Mouse (Mus musculus) liver, embryonic 13.5 days (tissue): ENCODE measurements around the gene Zhx3. TPM values are rescaled to one million over a fixed set of nuclear protein-coding genes. Genes with fewer than 3 reads are reported as not detected.

Source experiments
- ATAC-seq: fragments of 200-750 bp; cut with Nextera tagmentation; 2 replicates; pipeline ENCODE4 v1.8.0; 2017; ENCODE audit warnings: low read depth, mild to moderate bottlenecking, moderate number of reproducible peaks, moderate library complexity
- DNase-seq: peaks from one replicate; pipeline ENCODE4 v3.0.0; 2022
- H3K27ac ChIP-seq: fragments of 300-500 bp; sonication (generic); 2 replicates; pipeline ENCODE4 v1.5.1; 2015; ENCODE audit warnings: moderate library complexity, mild to moderate bottlenecking, inconsistent platforms
- H3K27me3 ChIP-seq: fragments of 300-500 bp; sonication (generic); 2 replicates; pipeline ENCODE4 v1.6.1; 2015; ENCODE audit warnings: mild to moderate bottlenecking, inconsistent platforms
- H3K36me3 ChIP-seq: fragments of 300-500 bp; sonication (generic); 2 replicates; pipeline ENCODE4 v1.6.1; 2015; ENCODE audit warnings: mild to moderate bottlenecking, inconsistent platforms
- H3K4me1 ChIP-seq: fragments of 300-500 bp; sonication (generic); replicated peaks from 2 replicates; pipeline ENCODE4 v1.6.1; 2015; ENCODE audit warnings: inconsistent platforms
- H3K4me2 ChIP-seq: fragments of 300-500 bp; sonication (generic); 2 replicates; pipeline ENCODE4 v1.6.1; 2015; ENCODE audit warnings: inconsistent platforms, mild to moderate bottlenecking, moderate library complexity
- H3K4me3 ChIP-seq: fragments of 300-500 bp; sonication (generic); replicated peaks from 2 replicates; pipeline ENCODE4 v1.5.1; 2015; ENCODE audit warnings: mild to moderate bottlenecking, inconsistent platforms
- H3K9ac ChIP-seq: fragments of 300-500 bp; sonication (generic); 2 replicates; pipeline ENCODE4 v1.6.1; 2015; ENCODE audit warnings: mild to moderate bottlenecking, inconsistent platforms
- H3K9me3 ChIP-seq: fragments of 300-500 bp; sonication (generic); replicated peaks from 2 replicates; pipeline ENCODE4 v1.6.1; 2016; ENCODE audit warnings: inconsistent platforms
- whole genome bisulfite sequencing: fragments of 180-500 bp; shearing (Covaris S2); methylation state at CpG from one replicate; pipeline ENCODE4 v1.1.7; 2015; ENCODE audit not compliant: insufficient replicate concordance; 5-methylcytosine and 5-hydroxymethylcytosine counted together
- polyA plus RNA-seq: library from polyadenylated mRNA; unstranded; fragments of >200 nt; fragmentation: Nextera tagmentation; extraction: Ambion mirVana; gene quantifications from 2 replicates; pipeline ENCODE4 v1.2.1, GENCODE M21; 2015

Zhx3 gene
- polyA plus RNA-seq, 1 experiment from 2014 or later: 2.1 TPM

GRCm38 (mm10) chr2:160745497-160745896, 127.3 kb downstream of the Zhx3 start:
- Histone ChIP-seq H3K9ac (no peak overlapping the region), H3K9me3 (no peaks in the 10 kb centered on the region), H3K4me1 (peaks cover 38% of the 10 kb centered on the region), H3K36me3 (peaks cover 20% of the 10 kb centered on the region), H3K4me3 (no peak overlapping the region), H3K27ac (no peak overlapping the region), H3K4me2 (no peak overlapping the region), H3K27me3 (no peaks in the 10 kb centered on the region)
- no peak for DNase-seq
- 33% methylated on average over 1 of the region's 1 CpGs for WGBS
- ATAC-seq: no peak

- Histone ChIP-seq H3K4me2 (no peak overlapping the region), H3K4me3 (no peak overlapping the region), H3K4me1 (peaks cover 44% of the 10 kb centered on the region), H3K27ac (peak overlapping the region; percentile 34; the same call in 1 of the 2 replicates), H3K27me3 (no peaks in the 10 kb centered on the region), H3K9me3 (no peaks in the 10 kb centered on the region), H3K9ac (no peak overlapping the region), H3K36me3 (peaks cover 20% of the 10 kb centered on the region)
- 41% methylated on average over 5 of the region's 5 CpGs for WGBS
- ATAC-seq (no peak), DNase-seq (no peak)
Measured at GRCm38 (mm10) chr2:160744823-160745210, 128.0 kb downstream of the Zhx3 start.

GRCm38 (mm10) chr2:160744040-160744822, 128.6 kb downstream of the Zhx3 start:
- ATAC-seq (no peak), DNase-seq (no peak)
- no peak overlapping the region for H3K4me3 ChIP-seq
- H3K9me3 ChIP-seq: no peaks in the 10 kb centered on the region
- no peaks in the 10 kb centered on the region for H3K27me3 ChIP-seq
- H3K9ac ChIP-seq: no peak overlapping the region
- no peak overlapping the region for H3K27ac ChIP-seq
- WGBS: 65% methylated on average over 7 of the region's 7 CpGs
- peaks cover 50% of the 10 kb centered on the region for H3K4me1 ChIP-seq
- no peak overlapping the region for H3K4me2 ChIP-seq
- H3K36me3 ChIP-seq: peaks cover 16% of the 10 kb centered on the region

- Histone ChIP-seq H3K4me3 (no peak overlapping the region), H3K27ac (peak overlapping the region; percentile 4; the same call in 1 of the 2 replicates), H3K4me1 (peaks cover 56% of the 10 kb centered on the region), H3K27me3 (no peaks in the 10 kb centered on the region), H3K9ac (no peak overlapping the region), H3K36me3 (no peaks in the 10 kb centered on the region), H3K9me3 (no peaks in the 10 kb centered on the region), H3K4me2 (no peak overlapping the region)
- 19% methylated on average over 1 of the region's 1 CpGs for WGBS
- DNase-seq (no peak), ATAC-seq (no peak; the same call in none of the 2 replicates)
Measured at GRCm38 (mm10) chr2:160742161-160742609, 130.6 kb downstream of the Zhx3 start.

DNA sequence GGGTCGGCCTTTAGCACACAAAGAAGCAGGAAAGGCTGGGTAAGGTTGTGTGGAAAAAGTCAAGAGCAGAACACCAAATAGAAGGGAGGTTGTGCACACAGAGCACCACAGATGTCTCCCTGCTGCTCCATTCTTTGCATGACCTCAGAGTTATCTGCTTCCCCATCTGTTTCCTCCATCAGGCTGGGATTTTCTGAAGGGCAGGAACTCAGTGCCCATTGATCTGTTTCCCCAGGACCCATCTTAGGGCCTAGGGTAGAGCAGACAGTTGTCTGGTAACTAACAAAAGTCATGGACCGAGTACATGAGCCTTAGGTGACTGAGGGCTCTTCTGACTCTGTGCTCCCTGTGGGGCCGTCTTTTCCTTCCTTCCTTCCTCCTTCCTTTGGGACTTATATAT, 131.2 kb downstream of the Zhx3 start:
- H3K9me3 ChIP-seq: no peaks in the 10 kb centered on the region
- DNase-seq (no peak), ATAC-seq (no peak)
- peak overlapping the region; percentile 4; the same call in 1 of the 2 replicates for H3K27ac ChIP-seq
- H3K4me3 ChIP-seq: no peak overlapping the region
- H3K9ac ChIP-seq: no peak overlapping the region
- peaks cover 56% of the 10 kb centered on the region for H3K4me1 ChIP-seq
- no peaks in the 10 kb centered on the region for H3K36me3 ChIP-seq
- no peaks in the 10 kb centered on the region for H3K27me3 ChIP-seq
- H3K4me2 ChIP-seq: no peak overlapping the region
- WGBS: 16% methylated on average over 3 of the region's 3 CpGs

DNA sequence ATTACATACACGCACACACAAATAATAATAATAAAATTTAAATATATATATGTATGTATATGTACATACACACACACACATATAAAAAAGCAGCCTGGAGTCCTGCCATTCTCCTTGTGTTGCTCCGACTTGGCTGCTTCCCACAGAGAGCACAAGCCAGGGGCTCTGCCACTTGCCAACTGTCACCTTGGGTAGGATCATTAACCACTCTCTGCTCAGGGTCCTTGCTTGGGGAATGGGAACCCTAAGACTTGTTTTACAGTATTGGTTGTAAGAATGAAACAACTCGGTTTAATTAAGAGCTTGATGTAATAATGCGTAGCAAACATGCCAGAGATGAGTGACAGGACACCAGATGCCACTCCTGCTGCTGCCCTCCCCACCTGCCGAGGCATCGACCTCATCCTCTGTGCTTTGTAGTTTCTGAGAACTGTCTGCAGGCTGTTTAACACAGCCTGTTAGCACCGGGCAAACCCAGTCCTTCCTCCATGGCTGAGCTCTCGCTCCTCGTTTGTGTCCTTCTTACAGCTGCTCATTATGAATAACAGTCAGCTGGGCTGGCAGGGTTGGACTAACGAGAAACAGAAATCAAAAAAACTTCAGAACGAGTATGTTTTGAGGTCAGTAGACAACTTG, 132.2 kb downstream of the Zhx3 start:
- Histone ChIP-seq H3K4me1 (peaks cover 54% of the 10 kb centered on the region), H3K9ac (no peak overlapping the region), H3K27ac (no peak overlapping the region; the same call in 1 of the 2 replicates), H3K4me2 (no peak overlapping the region), H3K36me3 (peaks cover 2% of the 10 kb centered on the region; the same call in 1 of the 2 replicates), H3K4me3 (no peak overlapping the region), H3K27me3 (no peaks in the 10 kb centered on the region), H3K9me3 (no peaks in the 10 kb centered on the region)
- 51% methylated on average over 11 of the region's 11 CpGs for WGBS
- DNase-seq (no peak), ATAC-seq (no peak)

- Histone ChIP-seq H3K27ac (no peak overlapping the region), H3K9me3 (no peaks in the 10 kb centered on the region), H3K9ac (no peak overlapping the region; the same call in 1 of the 2 replicates), H3K4me3 (no peak overlapping the region), H3K4me2 (no peak overlapping the region), H3K36me3 (peaks cover 6% of the 10 kb centered on the region; the same call in 1 of the 2 replicates), H3K27me3 (no peaks in the 10 kb centered on the region), H3K4me1 (peaks cover 56% of the 10 kb centered on the region)
- WGBS: 35% methylated on average over 2 of the region's 2 CpGs
- DNase-seq: no peak
- no peak for ATAC-seq
Measured at GRCm38 (mm10) chr2:160739647-160740356, 133.0 kb downstream of the Zhx3 start.

DNA sequence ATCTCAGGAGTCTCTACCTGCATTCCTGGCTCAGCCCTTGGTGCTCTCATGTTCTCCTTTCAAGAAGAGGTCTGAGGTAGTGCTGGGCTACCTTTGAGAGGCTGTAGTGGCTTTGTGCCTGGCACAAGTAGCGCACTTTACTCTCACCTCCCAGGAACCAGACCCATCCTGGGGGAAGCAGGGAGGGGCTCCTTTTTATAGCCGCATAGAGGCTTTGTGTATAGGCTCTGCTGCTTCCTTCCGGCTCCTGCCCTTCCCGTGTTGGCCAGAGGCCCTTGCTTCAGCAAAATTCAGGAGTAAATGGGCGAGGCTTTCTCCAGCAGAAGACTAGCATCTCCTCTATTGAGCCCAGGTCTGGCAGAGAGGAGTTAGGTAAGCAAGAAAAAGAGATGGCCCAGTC, 134.4 kb downstream of the Zhx3 start:
- DNase-seq (no peak), ATAC-seq (no peak)
- Histone ChIP-seq H3K27me3 (peaks cover 6% of the 10 kb centered on the region; the same call in 1 of the 2 replicates), H3K9ac (no peak overlapping the region), H3K27ac (no peak overlapping the region), H3K4me2 (no peak overlapping the region), H3K36me3 (peaks cover 6% of the 10 kb centered on the region; the same call in 1 of the 2 replicates), H3K4me1 (peaks cover 64% of the 10 kb centered on the region), H3K4me3 (no peak overlapping the region), H3K9me3 (no peaks in the 10 kb centered on the region)
- 56% methylated on average over 5 of the region's 5 CpGs for WGBS

GRCm38 (mm10) chr2:160736466-160736865, 136.3 kb downstream of the Zhx3 start:
- Histone ChIP-seq H3K27me3 (peaks cover 23% of the 10 kb centered on the region), H3K4me1 (peaks cover 66% of the 10 kb centered on the region), H3K9me3 (no peaks in the 10 kb centered on the region), H3K4me3 (no peak overlapping the region), H3K4me2 (no peak overlapping the region), H3K9ac (no peak overlapping the region), H3K36me3 (peaks cover 6% of the 10 kb centered on the region; the same call in 1 of the 2 replicates), H3K27ac (no peak overlapping the region)
- WGBS: 74% methylated on average over 3 of the region's 3 CpGs
- DNase-seq (no peak), ATAC-seq (no peak)

GRCm38 (mm10) chr2:160735706-160736310, 137.0 kb downstream of the Zhx3 start:
- Histone ChIP-seq H3K27ac (no peak overlapping the region), H3K27me3 (peaks cover 24% of the 10 kb centered on the region), H3K4me3 (no peak overlapping the region), H3K9me3 (no peaks in the 10 kb centered on the region), H3K4me1 (peaks cover 62% of the 10 kb centered on the region), H3K36me3 (peaks cover 6% of the 10 kb centered on the region; the same call in 1 of the 2 replicates), H3K9ac (no peak overlapping the region), H3K4me2 (no peak overlapping the region)
- no peak for DNase-seq
- WGBS: 57% methylated on average over 5 of the region's 5 CpGs
- ATAC-seq: no peak

DNA sequence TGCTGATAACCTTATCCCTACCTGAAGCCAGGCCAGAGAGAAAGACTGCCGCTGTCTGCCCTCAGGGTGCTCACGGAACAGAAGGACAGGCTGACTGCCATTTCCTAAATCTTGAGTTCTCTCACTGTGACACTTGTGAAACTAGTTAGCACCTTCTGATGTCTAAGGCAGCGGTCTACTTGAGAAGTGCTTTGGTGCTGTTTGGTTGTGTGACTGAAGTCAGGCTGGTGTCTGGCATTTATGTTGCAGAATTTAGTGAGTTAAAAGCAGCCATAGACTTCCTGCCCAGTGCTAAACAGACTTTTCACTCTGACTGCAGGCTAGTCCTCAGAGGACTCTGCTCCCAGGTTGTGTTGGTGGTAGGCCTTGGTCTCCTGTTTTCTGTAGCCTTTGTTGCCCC, 138.5 kb downstream of the Zhx3 start:
- no peak overlapping the region for H3K27ac ChIP-seq
- H3K4me3 ChIP-seq: no peak overlapping the region
- no peak overlapping the region for H3K9ac ChIP-seq
- DNase-seq: no peak
- peaks cover 6% of the 10 kb centered on the region; the same call in 1 of the 2 replicates for H3K36me3 ChIP-seq
- no peak for ATAC-seq
- peaks cover 37% of the 10 kb centered on the region for H3K27me3 ChIP-seq
- H3K4me2 ChIP-seq: 0 out of 2 replicates have a peak overlapping the region, but pooled peaks have one; percentile 0
- 74% methylated on average over 3 of the region's 3 CpGs for WGBS
- H3K4me1 ChIP-seq: peaks cover 60% of the 10 kb centered on the region
- H3K9me3 ChIP-seq: no peaks in the 10 kb centered on the region
